Mouse (Mus musculus) thymus, adult 2 months (tissue): ENCODE results near the gene Dscam.

ENCODE experiments used
- CTCF ChIP-seq: fragments of 200-500 bp; IDR thresholded peaks from 2 replicates; pipeline ENCODE4 v1.5.1; 2012; ENCODE audit warnings: mild to moderate bottlenecking, control low read depth, low read length, moderate library complexity, borderline replicate concordance; ENCODE audit not compliant: control insufficient read depth, poor library complexity, insufficient read depth; ENCODE audit errors: extremely low read depth
- POLR2A ChIP-seq: fragments of 200-500 bp; IDR thresholded peaks from 2 replicates; pipeline ENCODE4 v1.6.1; 2012; ENCODE audit warnings: mild to moderate bottlenecking, low read length, control low read depth, moderate library complexity; ENCODE audit not compliant: control insufficient read depth, poor library complexity, insufficient read depth; ENCODE audit errors: extremely low read depth

DNA sequence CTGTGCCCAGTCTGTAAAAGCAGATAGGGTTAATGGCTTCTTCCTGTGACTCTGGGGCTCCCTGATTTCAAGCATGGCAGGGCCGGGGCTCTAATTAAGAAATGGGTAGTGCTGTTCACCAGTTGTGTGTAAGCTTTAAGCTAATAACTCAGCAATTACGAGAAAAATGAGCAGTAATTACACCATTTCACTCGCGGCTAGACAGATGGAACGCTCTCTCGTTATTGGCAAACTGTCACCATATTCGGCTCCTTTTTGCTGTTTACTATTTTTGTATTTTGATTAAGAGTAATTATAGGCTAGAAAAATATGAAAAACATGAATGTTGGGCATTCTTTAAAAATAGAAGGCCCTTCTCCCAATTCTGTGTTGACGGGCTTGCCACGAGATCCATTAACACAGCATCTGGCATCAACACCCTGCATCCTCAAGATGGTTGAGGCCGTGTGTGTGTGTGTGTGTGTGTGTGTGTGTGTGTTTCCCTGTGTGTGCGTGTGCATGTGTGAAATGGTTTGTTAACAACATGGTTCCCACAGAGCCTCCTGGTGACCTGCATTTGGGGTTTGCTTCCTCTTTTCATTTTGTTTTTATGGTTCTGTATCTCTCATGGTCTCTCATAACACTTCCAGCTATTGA, 162.5 kb downstream of the Dscam start:
- TF ChIP-seq CTCF = no peak
- TF ChIP-seq POLR2A = no peak
